ENCODE assay signal across 24 mouse cellular contexts in genomic region chr5:135894958-135895357, GRCm38 (mm10). TPM values are rescaled to one million over a fixed set of nuclear protein-coding genes. Genes with fewer than 3 reads are reported as not detected.
DNase-seq lines count a peak whose midpoint lies in the region; ATAC-seq lines count a peak whose summit lies in the region.
"Had no signal": no experiment of that assay in that cellular context is flagged by ENCODE, and none has a peak within 500 bp of the region (broad histone marks: within the 10 kb centered on the region; RNA-seq: fewer than 3 reads in every experiment).

No protein-coding gene starts in this region.

- no peak for ATAC-seq in heart, embryonic 12.5 days (ENCODE audit: insufficient number of reproducible peaks, low FRiP score)
- ATAC-seq in heart, embryonic 16.5 days (replicated peaks; ENCODE audit: extremely low read depth, insufficient read depth, low FRiP score) = no peak
- ATAC-seq: CD4-positive, CD25-positive, alpha-beta regulatory T cell, adult 4 months; forebrain, embryonic 15.5 days; hindbrain, postnatal 0 days had no signal

- no peak overlapping the region for H3K4me2 ChIP-seq in heart, embryonic 12.5 days
- no peak overlapping the region for H3K4me2 ChIP-seq in heart, embryonic 16.5 days (ENCODE audit: low read depth, low read length)
- H3K4me2 ChIP-seq: embryonic facial prominence, embryonic 15.5 days; forebrain, embryonic 15.5 days; hindbrain, embryonic 13.5 days had no signal

- intact Hi-C loops in heart, postnatal 36 days (cut with DNase I) = no loop called here

- peak overlapping the region; percentile 23; the same call in 1 of the 2 replicates for H3K27ac ChIP-seq in heart, embryonic 12.5 days (ENCODE audit: poor library complexity, severe bottlenecking)
- peak overlapping the region; percentile 37; the same call in 1 of the 2 replicates for H3K27ac ChIP-seq in heart, embryonic 16.5 days (ENCODE audit: low read length)
- H3K27ac ChIP-seq: embryonic facial prominence, embryonic 15.5 days; forebrain, embryonic 10.5 days; forebrain, embryonic 15.5 days; hindbrain, embryonic 13.5 days; hindbrain, postnatal 0 days had no signal

- H3K4me1 ChIP-seq in heart, embryonic 12.5 days (replicated peaks) = peaks cover 17% of the 10 kb centered on the region
- H3K4me1 ChIP-seq in heart, embryonic 16.5 days (ENCODE audit: control insufficient read depth, insufficient read depth, low read length) = peaks cover 6% of the 10 kb centered on the region
- H3K4me1 ChIP-seq: forebrain, embryonic 10.5 days; forebrain, embryonic 15.5 days; hindbrain, embryonic 13.5 days had no signal

- DNase-seq in adrenal gland, postnatal 14 days = peak; percentile 45
- no peak for DNase-seq in adrenal gland, postnatal 36 days
- DNase-seq in heart, postnatal 36 days = no peak
- DNase-seq in heart, adult 8-10 months (ENCODE audit: low spot score) = no peak
- peak; percentile 63 for DNase-seq in ZHBTc4 (ENCODE audit: low read depth, low spot score)
- DNase-seq: adrenal gland, adult 2 months; B cell, adult 2 months; cerebellum, adult 11 months; cerebellum, adult 8-10 months; cerebellum, postnatal 14 days; embryo, embryonic 11 days; gastrocnemius, postnatal 36 days; kidney, adult 11 months had no signal

- no peak overlapping the region for H3K4me3 ChIP-seq in heart, embryonic 12.5 days
- no peak overlapping the region for H3K4me3 ChIP-seq in heart, embryonic 16.5 days (ENCODE audit: low read length)
- H3K4me3 ChIP-seq: embryonic facial prominence, embryonic 15.5 days; erythroblast, embryonic 14.5 days; forebrain, embryonic 10.5 days; forebrain, embryonic 15.5 days; hindbrain, embryonic 13.5 days had no signal

- H3K27me3 ChIP-seq in heart, embryonic 12.5 days (replicated peaks) = peaks cover 4% of the 10 kb centered on the region; the same call in 1 of the 2 replicates
- H3K27me3 ChIP-seq in heart, embryonic 16.5 days (ENCODE audit: control insufficient read depth, insufficient read depth, low read length) = no peaks in the 10 kb centered on the region
- H3K27me3 ChIP-seq: embryonic facial prominence, embryonic 15.5 days had no signal

- H3K9ac ChIP-seq in heart, embryonic 12.5 days = no peak overlapping the region
- no peak overlapping the region for H3K9ac ChIP-seq in heart, embryonic 16.5 days (ENCODE audit: low read length)
- H3K9ac ChIP-seq: embryonic facial prominence, embryonic 15.5 days; forebrain, embryonic 15.5 days; hindbrain, embryonic 13.5 days had no signal

- H3K9me3 ChIP-seq in heart, embryonic 12.5 days (replicated peaks) = no peaks in the 10 kb centered on the region
- H3K9me3 ChIP-seq in heart, embryonic 16.5 days (replicated peaks; ENCODE audit: control insufficient read depth, low read length) = no peaks in the 10 kb centered on the region
- H3K9me3 ChIP-seq: embryonic facial prominence, embryonic 15.5 days; forebrain, embryonic 10.5 days; forebrain, embryonic 15.5 days; hindbrain, embryonic 13.5 days had no signal

- 45% methylated on average over 6 of the region's 6 CpGs for WGBS in heart, embryonic 12.5 days
- WGBS in heart, embryonic 16.5 days = 48% methylated on average over 6 of the region's 6 CpGs

- H3K36me3 ChIP-seq in heart, embryonic 12.5 days = no peaks in the 10 kb centered on the region
- H3K36me3 ChIP-seq in heart, embryonic 16.5 days (ENCODE audit: control insufficient read depth, insufficient read depth) = no peaks in the 10 kb centered on the region
- H3K36me3 ChIP-seq: embryonic facial prominence, embryonic 15.5 days; forebrain, embryonic 10.5 days; forebrain, embryonic 15.5 days; hindbrain, embryonic 13.5 days had no signal

RNA-seq across cellular contexts. Expression of gene Hspb1, which starts 7.2 kb away (rescaled TPM):
- 64.7 and 97.7 TPM in 2 replicates for total RNA-seq in adrenal gland, postnatal 14 days (2021)
- 100 to 1,000 TPM in 1 of 2 experiments, 10 to 100 TPM in 1; 85.2 to 330 TPM for total RNA-seq in adrenal gland, postnatal 36 days (2021)
- polyA plus RNA-seq in heart, embryonic 12.5 days (2016; fragmentation: Nextera tagmentation; extraction: Ambion mirVana) = 916 and 1,021 TPM in 2 replicates
- total RNA-seq in heart, postnatal 36 days (2021) = 100 to 1,000 TPM; 406 to 459 TPM
- 794 and 965 TPM in 2 replicates for polyA plus RNA-seq in heart, embryonic 16.5 days (2015; fragmentation: Nextera tagmentation; extraction: Ambion mirVana)
- total RNA-seq in heart, adult 8-10 months (2022) = 100 to 1,000 TPM; 312 to 583 (median 421) TPM
- total RNA-seq: hematopoietic stem cell, adult 5-6 weeks; MEL had no signal

RNA-seq across cellular contexts. Expression of gene Ywhag, which starts 39.5 kb away (rescaled TPM):
- 462 and 482 TPM in 2 replicates for total RNA-seq in adrenal gland, postnatal 14 days (2021)
- total RNA-seq in adrenal gland, postnatal 36 days (2021) = 100 to 1,000 TPM; 499 to 690 TPM
- polyA plus RNA-seq in heart, embryonic 12.5 days (2016; fragmentation: Nextera tagmentation; extraction: Ambion mirVana) = 214 and 222 TPM in 2 replicates
- 100 to 1,000 TPM; 279 to 282 TPM for total RNA-seq in heart, postnatal 36 days (2021)
- polyA plus RNA-seq in heart, embryonic 16.5 days (2015; fragmentation: Nextera tagmentation; extraction: Ambion mirVana) = 167 and 202 TPM in 2 replicates
- total RNA-seq in heart, adult 8-10 months (2022) = 100 to 1,000 TPM; 265 to 313 (median 289) TPM

Comparison
In these comparisons a context has a peak if more than half of its experiments do, and no peak if none do; other contexts are left out.
1. DNase-seq: peak in adrenal gland, postnatal 14 days (single experiment) and ZHBTc4 (single experiment); none in adrenal gland, postnatal 36 days (0 of 2), heart, postnatal 36 days (0 of 2) and heart, adult 8-10 months (single experiment).